Mouse (Mus musculus): ENCODE results near the gene Rps27rt.
"Not testable (repeated sequence)": the region's sequence is repeated elsewhere in the genome, so short reads cannot be mapped to it uniquely, and the experiment has no call there.

Gene Rps27rt

GRCm38 (mm10) chr9:114978281-114979111 lies 4.0 kb downstream of the Rps27rt start, which contains the start of gene Osbpl10:
Gene Osbpl10, plus strand, starts transcription at chr9:114978569.
- peak; percentile 99 for DNase-seq

DNA sequence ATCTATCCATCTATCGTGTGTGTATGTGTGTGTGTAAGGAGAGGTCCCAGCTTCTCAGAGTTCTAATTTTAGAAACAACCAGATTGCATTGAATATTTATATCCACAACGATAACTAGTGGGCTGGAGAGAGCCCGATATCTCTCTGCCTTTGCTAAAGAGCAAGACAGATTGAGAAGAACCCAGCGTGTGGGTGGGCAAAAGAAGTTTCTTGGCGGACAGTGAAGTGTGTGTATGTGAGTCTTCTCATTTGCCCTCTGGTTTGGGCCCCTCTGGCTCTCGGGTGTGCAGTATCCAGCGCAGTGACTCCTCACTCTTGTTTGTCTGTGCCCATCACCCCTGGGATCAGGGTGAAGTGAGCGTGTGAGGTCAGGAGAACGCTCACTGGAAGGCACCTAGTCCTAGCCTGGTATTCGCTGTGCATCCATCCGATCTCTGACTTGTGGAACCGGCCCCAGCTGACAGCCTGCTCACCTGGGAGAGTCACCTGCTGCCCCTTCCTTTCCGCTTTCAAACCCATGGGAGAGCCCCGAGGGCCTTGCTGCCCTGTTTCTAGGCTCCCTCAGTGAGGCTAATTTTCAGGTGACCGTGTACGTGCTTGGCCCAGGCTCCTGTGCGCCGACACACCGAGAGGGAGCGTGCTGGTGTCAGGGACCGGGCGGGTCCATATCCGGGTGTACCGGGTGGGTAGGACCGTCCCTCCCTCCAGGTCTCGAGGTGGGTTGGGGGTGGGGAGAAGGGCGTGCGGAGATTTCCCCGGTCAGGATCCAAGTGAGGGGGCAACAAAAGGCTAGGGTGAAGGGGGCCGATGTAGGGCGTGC lies 4.9 kb downstream of the Rps27rt start:
- peak; percentile 86 for DNase-seq

GRCm38 (mm10) chr9:114966286-114966685 lies 16.3 kb downstream of the Rps27rt start:
- DNase-seq, result not testable (repeated sequence)

DNA sequence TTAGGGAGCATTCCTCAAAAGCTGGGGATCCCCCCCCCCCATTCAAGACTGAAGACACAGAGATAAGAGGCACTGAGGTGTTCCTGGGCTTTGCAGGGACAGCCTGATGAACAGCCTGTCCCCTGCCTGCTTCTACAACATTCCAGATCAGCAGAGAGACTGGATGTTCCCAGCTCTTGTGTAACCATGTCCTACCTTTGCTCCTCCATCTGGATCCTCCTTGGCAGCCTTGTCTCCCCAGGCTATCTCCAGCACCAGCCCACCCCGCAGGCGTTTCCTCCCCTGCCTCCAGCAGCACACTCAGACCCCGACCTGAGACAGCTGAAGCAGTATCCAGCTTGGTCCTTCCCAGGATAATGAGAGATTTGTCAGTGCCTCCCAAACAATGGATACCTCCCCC lies 18.4 kb downstream of the Rps27rt start:
- no peak for DNase-seq

DNA sequence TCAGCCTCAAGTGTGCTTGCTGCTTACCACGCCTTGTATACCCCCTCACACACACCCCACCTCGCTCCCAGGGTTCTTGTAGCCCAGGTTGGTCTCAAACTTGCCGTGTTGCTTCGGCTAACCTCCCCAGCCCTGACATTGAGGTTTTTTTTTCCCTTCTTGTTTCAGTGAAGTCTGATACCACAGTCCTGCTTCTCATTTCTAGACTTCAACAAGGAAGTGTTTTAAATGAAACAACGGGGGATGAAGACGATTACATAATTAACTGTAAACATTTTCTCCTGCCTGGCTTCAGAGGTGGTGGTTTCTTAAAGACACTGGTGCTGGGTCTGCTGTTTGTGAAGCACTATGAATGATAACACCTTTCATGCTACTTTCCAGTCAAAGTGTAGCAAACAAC lies 21.7 kb downstream of the Rps27rt start:
- no peak for DNase-seq

DNA sequence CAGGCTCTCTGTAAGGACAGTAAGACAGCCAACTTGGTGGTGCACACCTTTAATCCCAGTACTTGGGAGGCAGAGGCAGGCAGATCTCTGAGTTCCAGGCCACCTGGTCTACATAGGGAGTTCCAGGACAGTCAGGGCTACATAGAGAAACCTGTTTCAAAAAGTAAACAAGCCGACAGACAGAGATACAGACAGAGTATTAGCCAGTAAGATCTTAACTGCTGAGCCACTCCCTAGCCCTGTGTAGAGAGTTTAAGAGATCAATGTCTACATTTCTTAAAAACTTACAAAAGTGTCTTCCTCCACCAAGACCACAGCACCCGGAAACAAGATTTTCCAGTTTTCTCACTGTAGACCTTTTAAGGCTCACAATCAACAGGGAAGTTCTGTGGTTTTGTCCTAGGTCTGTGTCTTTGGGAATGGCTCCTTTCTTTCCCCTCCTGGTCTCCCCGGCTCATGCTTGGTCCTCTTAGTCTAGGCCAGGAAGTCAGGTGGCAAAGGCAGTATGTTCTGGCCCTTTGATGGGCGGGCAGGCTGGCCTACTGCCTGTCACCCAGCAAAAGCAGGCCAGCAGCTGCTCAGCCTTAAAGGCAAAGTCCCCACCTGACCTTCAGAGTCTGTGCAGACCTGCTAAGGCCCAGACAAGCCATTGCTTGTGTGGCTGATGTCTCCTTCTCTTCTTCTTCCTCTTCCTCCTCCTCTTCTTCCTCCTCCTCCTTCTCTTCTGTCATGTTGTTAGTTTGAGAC lies 22.3 kb downstream of the Rps27rt start:
- DNase-seq, result peak; percentile 97

GRCm38 (mm10) chr9:114956945-114957344 lies 25.6 kb downstream of the Rps27rt start:
- no peak for DNase-seq

GRCm38 (mm10) chr9:114955340-114955739 lies 27.2 kb downstream of the Rps27rt start:
- no peak for DNase-seq

DNA sequence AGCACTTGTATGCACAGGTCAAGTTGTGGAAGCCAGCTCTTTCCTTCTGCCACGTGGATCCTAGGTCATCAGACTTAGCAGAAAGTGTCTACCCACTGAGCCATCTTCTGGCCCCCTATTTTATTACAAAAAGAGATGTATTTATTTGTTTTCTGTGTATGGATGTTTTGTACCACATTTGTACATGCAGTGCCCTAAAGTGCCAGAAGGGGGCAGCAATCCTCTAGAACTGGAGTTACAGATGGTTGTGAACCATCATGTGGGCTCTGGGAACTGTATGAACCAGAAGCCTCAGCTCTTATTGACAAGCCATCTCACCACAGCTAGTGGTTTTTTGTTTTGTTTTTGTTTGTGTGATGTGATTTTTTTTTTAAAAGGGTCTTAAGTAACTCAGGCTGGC lies 29.7 kb downstream of the Rps27rt start:
- no peak for DNase-seq

GRCm38 (mm10) chr9:114948395-114948794 lies 34.1 kb downstream of the Rps27rt start:
- DNase-seq, result peak; percentile 97

DNA sequence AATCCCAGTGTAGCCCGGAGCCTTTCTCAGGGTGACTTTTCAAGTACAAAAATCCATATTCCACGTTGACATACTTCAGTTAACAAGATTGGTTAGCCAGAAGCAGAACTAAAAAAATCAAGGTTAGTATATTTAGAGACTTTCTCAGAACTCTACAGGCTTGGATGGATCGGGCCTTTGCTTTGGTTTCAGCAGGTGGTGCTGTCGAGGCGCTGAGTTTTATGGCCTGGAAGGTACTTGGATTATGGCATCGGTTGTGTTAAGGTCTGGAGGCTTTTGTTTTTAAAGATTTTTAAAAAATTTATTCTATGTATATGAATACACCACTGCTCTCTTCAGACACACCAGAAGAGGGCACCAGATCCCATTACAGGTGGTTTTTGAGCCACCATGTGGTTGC lies 37.0 kb downstream of the Rps27rt start:
- DNase-seq, result no peak

DNA sequence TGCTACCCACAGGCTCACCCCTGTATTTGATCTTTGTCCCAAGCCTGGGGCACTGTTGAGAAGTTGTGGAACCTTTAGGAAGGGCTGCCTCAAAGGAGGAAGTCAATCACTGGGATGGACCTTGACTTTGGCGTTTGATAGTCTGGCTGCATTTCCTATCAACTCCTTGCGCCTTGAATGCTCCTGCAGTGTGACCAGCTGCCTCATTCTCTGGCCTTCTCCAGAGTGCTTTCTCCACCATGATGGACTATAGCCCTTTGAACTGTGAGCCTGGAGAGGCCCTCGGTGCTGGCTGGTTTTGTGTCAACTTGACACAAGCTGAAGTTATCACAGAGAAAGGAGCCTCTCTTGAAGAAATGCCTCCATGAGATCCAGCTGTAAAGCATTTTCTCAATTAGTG lies 37.9 kb downstream of the Rps27rt start:
- DNase-seq, result no peak

DNA sequence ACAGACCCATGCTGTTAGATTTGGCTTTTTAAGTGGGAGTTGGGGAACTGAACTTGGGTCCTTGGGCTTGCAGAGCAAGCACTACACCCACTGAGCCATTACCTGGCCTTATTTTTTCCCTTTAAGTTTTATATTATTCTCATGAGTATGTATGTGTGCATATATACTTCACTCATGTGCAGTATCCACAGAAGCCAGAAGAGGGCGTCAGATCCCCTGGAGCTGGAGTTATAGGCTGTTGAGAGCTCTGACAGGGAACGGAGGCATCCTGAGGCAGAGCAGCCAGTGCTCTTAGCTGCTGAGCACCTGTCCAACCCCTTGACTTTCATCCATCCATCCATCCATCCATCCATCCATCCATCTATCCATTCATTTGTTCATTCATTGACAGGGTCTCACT lies 45.9 kb downstream of the Rps27rt start:
- DNase-seq, result no peak

DNA sequence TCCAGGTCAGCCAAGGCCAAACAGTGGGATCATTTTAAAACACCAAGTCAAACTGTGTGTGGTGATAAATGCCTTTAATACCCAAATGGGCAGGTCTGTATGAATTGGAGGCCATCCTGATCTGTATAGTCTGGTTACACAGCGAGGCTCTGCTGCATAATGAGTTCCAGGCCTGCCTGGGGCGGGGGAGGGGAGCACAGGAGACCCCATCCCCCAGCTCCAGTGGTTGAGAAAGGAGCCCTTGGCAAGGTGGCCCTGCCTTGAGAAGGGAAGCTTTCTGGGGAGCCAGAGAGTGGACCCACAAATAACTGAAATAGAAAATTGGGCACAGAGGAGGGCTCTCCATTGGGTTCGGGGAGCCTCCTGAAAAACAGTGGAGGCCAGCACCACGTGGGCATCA lies 47.2 kb downstream of the Rps27rt start:
- peak; percentile 89 for DNase-seq

- peak; percentile 87 for DNase-seq
These were observed 48.3 kb downstream of the Rps27rt start for GRCm38 (mm10) chr9:114934231-114934630.

DNA sequence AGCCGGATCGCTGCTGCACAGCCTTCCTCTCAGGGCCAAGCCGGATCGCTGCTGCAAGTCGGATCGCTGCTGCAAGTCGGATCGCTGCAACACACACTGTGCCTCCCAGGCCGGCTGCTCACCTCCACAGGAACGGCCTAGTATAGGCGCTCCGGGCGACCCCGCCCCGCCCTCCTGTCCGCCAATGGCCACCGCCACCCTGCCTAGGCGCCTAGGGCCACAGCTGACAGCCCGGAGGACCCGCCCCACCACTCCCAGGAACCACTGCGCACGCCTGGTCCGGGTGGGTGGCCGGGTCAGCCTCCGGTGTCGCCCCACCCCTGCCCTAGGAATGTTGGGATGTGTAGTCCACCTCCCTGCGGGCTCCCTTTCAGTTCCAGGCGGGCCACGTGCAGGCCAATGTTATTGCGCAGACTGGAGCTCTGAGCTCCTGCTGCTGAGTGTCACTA lies 48.8 kb downstream of the Rps27rt start, which contains the start of gene Gpd1l:
Gene Gpd1l (minus strand): TSS at position 265 of the 449 bp plus-strand sequence.
- DNase-seq, result peak; percentile 100

- DNase-seq, result no peak
These were observed 49.4 kb downstream of the Rps27rt start for GRCm38 (mm10) chr9:114933037-114933722.

DNA sequence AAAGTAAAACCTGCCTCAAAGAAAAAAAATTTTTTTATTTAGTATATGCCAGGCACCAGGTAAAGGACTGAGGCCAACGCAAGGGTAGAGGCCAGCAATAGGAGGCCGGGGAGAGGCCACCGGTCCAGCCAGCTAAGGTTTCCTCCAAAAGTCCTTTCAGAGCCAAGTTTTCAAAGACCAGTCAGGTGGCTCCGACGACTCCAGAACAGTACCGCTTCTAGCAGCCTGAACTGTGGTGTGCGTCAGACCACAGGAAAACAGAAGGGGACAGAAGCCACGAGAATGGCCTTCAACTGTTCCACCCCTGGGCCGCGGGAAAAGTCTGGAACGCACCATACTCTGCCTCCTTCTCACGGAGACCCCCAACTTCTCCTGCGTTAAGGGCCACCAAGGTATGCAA lies 49.9 kb downstream of the Rps27rt start:
- peak; percentile 86 for DNase-seq

Measured in heart, adult 11 months (tissue).